Mouse (Mus musculus): ENCODE data around the gene Kcp.

The Kcp gene

GRCm38 (mm10) chr6:29463388-29463787 is 44.4 kb downstream of the Kcp start:
- DNase-seq (ENCODE audit: low spot score in 2 of 2) = no peak

GRCm38 (mm10) chr6:29461502-29461901 is 46.2 kb downstream of the Kcp start:
- DNase-seq (ENCODE audit: low spot score in 2 of 2) = no peak

- DNase-seq (ENCODE audit: low spot score in 2 of 2) = no peak
Observed at GRCm38 (mm10) chr6:29450667-29451066, 57.1 kb downstream of the Kcp start.

GRCm38 (mm10) chr6:29449858-29450257 is 57.9 kb downstream of the Kcp start:
- no peak for DNase-seq (ENCODE audit: low spot score in 2 of 2)

GRCm38 (mm10) chr6:29445354-29445753 is 62.4 kb downstream of the Kcp start:
- no peak for DNase-seq (ENCODE audit: low spot score in 2 of 2)

- DNase-seq (ENCODE audit: low spot score in 2 of 2) = peak in 1 of 2 experiments; percentile 34
Observed at GRCm38 (mm10) chr6:29444773-29445172, 63.0 kb downstream of the Kcp start.

GRCm38 (mm10) chr6:29439789-29440188 is 68.0 kb downstream of the Kcp start:
- no peak for DNase-seq (ENCODE audit: low spot score in 2 of 2)

- DNase-seq (ENCODE audit: low spot score in 2 of 2) = peak in 1 of 2 experiments; percentile 36
Observed at GRCm38 (mm10) chr6:29439251-29439650, 68.5 kb downstream of the Kcp start.

- peak in 1 of 2 experiments; percentile 18 for DNase-seq (ENCODE audit: low spot score in 2 of 2)
Observed at GRCm38 (mm10) chr6:29436461-29436934, 71.3 kb downstream of the Kcp start.

- no peak for DNase-seq (ENCODE audit: low spot score in 2 of 2)
Observed at GRCm38 (mm10) chr6:29435940-29436451, 71.8 kb downstream of the Kcp start.

- DNase-seq (ENCODE audit: low spot score in 2 of 2) = peak in 1 of 2 experiments; percentile 54
Observed at GRCm38 (mm10) chr6:29434911-29435691, 72.7 kb downstream of the Kcp start.

- DNase-seq (ENCODE audit: low spot score in 2 of 2) = peak in 1 of 2 experiments; percentile 21
Observed at GRCm38 (mm10) chr6:29433804-29434795, 73.7 kb downstream of the Kcp start.

- peak in 1 of 2 experiments; percentile 21 for DNase-seq (ENCODE audit: low spot score in 2 of 2)
Observed at GRCm38 (mm10) chr6:29433038-29433803, 74.5 kb downstream of the Kcp start, which contains the start of gene Flnc. Gene Flnc, plus strand, starts transcription at chr6:29433256.

GRCm38 (mm10) chr6:29432676-29433037 is 75.1 kb downstream of the Kcp start:
- no peak for DNase-seq (ENCODE audit: low spot score in 2 of 2)

GRCm38 (mm10) chr6:29432156-29432555 is 75.6 kb downstream of the Kcp start:
- DNase-seq (ENCODE audit: low spot score in 2 of 2) = no peak

GRCm38 (mm10) chr6:29431473-29431872 is 76.3 kb downstream of the Kcp start:
- no peak for DNase-seq (ENCODE audit: low spot score in 2 of 2)

- no peak for DNase-seq (ENCODE audit: low spot score in 2 of 2)
Observed at GRCm38 (mm10) chr6:29430681-29431420, 76.9 kb downstream of the Kcp start.

GRCm38 (mm10) chr6:29428171-29428570 is 79.6 kb downstream of the Kcp start:
- no peak for DNase-seq (ENCODE audit: low spot score in 2 of 2)

- DNase-seq (ENCODE audit: low spot score in 2 of 2) = no peak
Observed at GRCm38 (mm10) chr6:29426331-29426730, 81.4 kb downstream of the Kcp start.

- no peak for DNase-seq (ENCODE audit: low spot score in 2 of 2)
Observed at GRCm38 (mm10) chr6:29425118-29425517, 82.6 kb downstream of the Kcp start.

Data from cerebellum, postnatal 4 days (tissue).